Mouse (Mus musculus) heart, postnatal 0 days (tissue): ENCODE measurements at regions not wholly inside any gene's neighbourhood (a gene's known extent, or its start where the extent isn't known, plus 50 kb on each side); places are given as distances from the start of the nearest gene placed in this dataset.

ENCODE experiments used
- ATAC-seq: fragments of 200-750 bp; cut with Nextera tagmentation; 2 replicates; pipeline ENCODE4 v1.8.0; 2017; ENCODE audit warnings: low read depth, moderate number of reproducible peaks, moderate library complexity; ENCODE audit not compliant: insufficient read depth
- DNase-seq: peaks from one replicate; pipeline ENCODE4 v3.0.0-alpha.2; 2016; ENCODE audit warnings: low spot score
- H3K27ac ChIP-seq: fragments of 300-500 bp; sonication (generic); 2 replicates; pipeline ENCODE4 v1.5.1; 2014; ENCODE audit warnings: low read depth, mild to moderate bottlenecking
- H3K27me3 ChIP-seq: fragments of 300-500 bp; sonication (generic); 2 replicates; pipeline ENCODE4 v1.6.1; 2014; ENCODE audit warnings: low read length, mixed read lengths; ENCODE audit not compliant: control insufficient read depth, insufficient read depth
- H3K36me3 ChIP-seq: fragments of 300-500 bp; sonication (generic); replicated peaks from 2 replicates; pipeline ENCODE4 v1.6.1; 2014; ENCODE audit warnings: low read length, mixed read lengths; ENCODE audit not compliant: control insufficient read depth, insufficient read depth
- H3K4me1 ChIP-seq: fragments of 300-500 bp; sonication (generic); 2 replicates; pipeline ENCODE4 v1.6.1; 2014; ENCODE audit warnings: antibody characterized with exemption; ENCODE audit not compliant: control insufficient read depth, insufficient read depth
- H3K4me2 ChIP-seq: fragments of 300-500 bp; sonication (generic); 2 replicates; pipeline ENCODE4 v1.6.1; 2014; ENCODE audit warnings: low read depth, mild to moderate bottlenecking, low read length, moderate library complexity
- H3K4me3 ChIP-seq: fragments of 300-500 bp; sonication (generic); 2 replicates; pipeline ENCODE4 v1.5.1; 2014; ENCODE audit warnings: low read depth, low read length
- H3K9ac ChIP-seq: fragments of 300-500 bp; sonication (generic); replicated peaks from 2 replicates; pipeline ENCODE4 v1.6.1; 2014; ENCODE audit warnings: low read depth, low read length, mixed read lengths
- H3K9me3 ChIP-seq: fragments of 300-500 bp; sonication (generic); replicated peaks from 2 replicates; pipeline ENCODE4 v1.6.1; 2016; ENCODE audit warnings: low read length; ENCODE audit not compliant: control insufficient read depth
- CTCF ChIP-seq: IDR thresholded peaks from 2 replicates; pipeline ENCODE4 v1.5.1; 2016; ENCODE audit warnings: antibody characterized with exemption, control low read depth, low read depth
- EP300 ChIP-seq: IDR thresholded peaks from 2 replicates; pipeline ENCODE4 v1.6.1; 2016; ENCODE audit warnings: antibody characterized with exemption, low read depth
- WGBS: fragments of 180-500 bp; shearing (Covaris S2); extraction: QIAGEN DNeasy Blood & Tissue Kit; methylation state at CpG from one replicate; pipeline ENCODE4 v1.1.7; 2014; 5-methylcytosine and 5-hydroxymethylcytosine counted together

GRCm38 (mm10) chr2:159625306-159625705, 708.7 kb downstream of the Gm826 start:
- Histone ChIP-seq H3K27me3 (no peaks in the 10 kb centered on the region), H3K4me3 (no peak overlapping the region), H3K4me2 (no peak overlapping the region), H3K27ac (no peak overlapping the region), H3K9me3 (no peaks in the 10 kb centered on the region), H3K4me1 (no peaks in the 10 kb centered on the region), H3K36me3 (no peaks in the 10 kb centered on the region), H3K9ac (no peak overlapping the region)
- 73% methylated on average over 1 of the region's 1 CpGs for WGBS
- TF ChIP-seq EP300: no peak
- no peak for TF ChIP-seq CTCF
- ATAC-seq: no peak
- DNase-seq: no peak

GRCm38 (mm10) chr2:159645861-159646260, 688.1 kb downstream of the Gm826 start:
- Histone ChIP-seq H3K27ac (no peak overlapping the region), H3K4me2 (no peak overlapping the region), H3K9ac (no peak overlapping the region), H3K9me3 (no peaks in the 10 kb centered on the region), H3K4me1 (no peaks in the 10 kb centered on the region), H3K27me3 (no peaks in the 10 kb centered on the region), H3K36me3 (no peaks in the 10 kb centered on the region), H3K4me3 (no peak overlapping the region)
- 42% methylated on average over 4 of the region's 4 CpGs for WGBS
- ATAC-seq: no peak
- no peak for DNase-seq
- TF ChIP-seq EP300: no peak
- TF ChIP-seq CTCF: peak; percentile 56

- Histone ChIP-seq H3K4me2 (no peak overlapping the region), H3K36me3 (no peaks in the 10 kb centered on the region), H3K4me3 (no peak overlapping the region), H3K27me3 (no peaks in the 10 kb centered on the region), H3K9me3 (no peaks in the 10 kb centered on the region), H3K4me1 (no peaks in the 10 kb centered on the region), H3K9ac (no peak overlapping the region), H3K27ac (no peak overlapping the region)
- TF ChIP-seq CTCF (no peak), EP300 (no peak)
- 91% methylated on average over 2 of the region's 2 CpGs for WGBS
- DNase-seq: no peak
- no peak for ATAC-seq
Observed at GRCm38 (mm10) chr2:159646595-159646994, 687.4 kb downstream of the Gm826 start.

GRCm38 (mm10) chr2:159652243-159652642, 681.7 kb downstream of the Gm826 start:
- 81% methylated on average over 3 of the region's 3 CpGs for WGBS
- Histone ChIP-seq H3K4me3 (no peak overlapping the region), H3K4me1 (no peaks in the 10 kb centered on the region), H3K9me3 (no peaks in the 10 kb centered on the region), H3K9ac (no peak overlapping the region), H3K27ac (no peak overlapping the region), H3K4me2 (no peak overlapping the region), H3K36me3 (no peaks in the 10 kb centered on the region), H3K27me3 (no peaks in the 10 kb centered on the region)
- no peak for TF ChIP-seq EP300
- TF ChIP-seq CTCF: no peak
- no peak for ATAC-seq
- DNase-seq: no peak

GRCm38 (mm10) chr2:159676845-159677244, 657.1 kb downstream of the Gm826 start:
- Histone ChIP-seq H3K27me3 (no peaks in the 10 kb centered on the region), H3K27ac (no peak overlapping the region), H3K4me3 (no peak overlapping the region), H3K4me1 (no peaks in the 10 kb centered on the region), H3K9ac (no peak overlapping the region), H3K4me2 (no peak overlapping the region), H3K9me3 (no peaks in the 10 kb centered on the region), H3K36me3 (no peaks in the 10 kb centered on the region)
- ATAC-seq: no peak
- TF ChIP-seq CTCF (no peak), EP300 (no peak)
- DNase-seq: no peak
- 31% methylated on average over 3 of the region's 3 CpGs for WGBS

GRCm38 (mm10) chr2:159680641-159681040, 653.3 kb downstream of the Gm826 start:
- Histone ChIP-seq H3K4me2 (no peak overlapping the region), H3K4me1 (no peaks in the 10 kb centered on the region), H3K9me3 (no peaks in the 10 kb centered on the region), H3K9ac (no peak overlapping the region), H3K4me3 (no peak overlapping the region), H3K27ac (no peak overlapping the region), H3K36me3 (no peaks in the 10 kb centered on the region), H3K27me3 (no peaks in the 10 kb centered on the region)
- ATAC-seq: no peak
- no peak for TF ChIP-seq EP300
- TF ChIP-seq CTCF: no peak
- no peak for DNase-seq
- 78% methylated on average over 1 of the region's 1 CpGs for WGBS
